Mouse (Mus musculus) layer of hippocampus, postnatal 36 days (tissue): ENCODE measurements around the gene Capn15. TPM values are rescaled to one million over a fixed set of nuclear protein-coding genes. Genes with fewer than 3 reads are reported as not detected.

Experiments used
- DNase-seq, 2 experiments: peaks; one replicate each; pipeline ENCODE4 v3.0.0; 2022
- total RNA-seq, 2 experiments: library from RNA; stranded (reverse); gene quantifications; 2 replicates each; pipeline ENCODE4 v1.2.3; 2021

Gene Capn15
- total RNA-seq = 10 to 100 TPM; 52.5 to 60.2 TPM

DNA sequence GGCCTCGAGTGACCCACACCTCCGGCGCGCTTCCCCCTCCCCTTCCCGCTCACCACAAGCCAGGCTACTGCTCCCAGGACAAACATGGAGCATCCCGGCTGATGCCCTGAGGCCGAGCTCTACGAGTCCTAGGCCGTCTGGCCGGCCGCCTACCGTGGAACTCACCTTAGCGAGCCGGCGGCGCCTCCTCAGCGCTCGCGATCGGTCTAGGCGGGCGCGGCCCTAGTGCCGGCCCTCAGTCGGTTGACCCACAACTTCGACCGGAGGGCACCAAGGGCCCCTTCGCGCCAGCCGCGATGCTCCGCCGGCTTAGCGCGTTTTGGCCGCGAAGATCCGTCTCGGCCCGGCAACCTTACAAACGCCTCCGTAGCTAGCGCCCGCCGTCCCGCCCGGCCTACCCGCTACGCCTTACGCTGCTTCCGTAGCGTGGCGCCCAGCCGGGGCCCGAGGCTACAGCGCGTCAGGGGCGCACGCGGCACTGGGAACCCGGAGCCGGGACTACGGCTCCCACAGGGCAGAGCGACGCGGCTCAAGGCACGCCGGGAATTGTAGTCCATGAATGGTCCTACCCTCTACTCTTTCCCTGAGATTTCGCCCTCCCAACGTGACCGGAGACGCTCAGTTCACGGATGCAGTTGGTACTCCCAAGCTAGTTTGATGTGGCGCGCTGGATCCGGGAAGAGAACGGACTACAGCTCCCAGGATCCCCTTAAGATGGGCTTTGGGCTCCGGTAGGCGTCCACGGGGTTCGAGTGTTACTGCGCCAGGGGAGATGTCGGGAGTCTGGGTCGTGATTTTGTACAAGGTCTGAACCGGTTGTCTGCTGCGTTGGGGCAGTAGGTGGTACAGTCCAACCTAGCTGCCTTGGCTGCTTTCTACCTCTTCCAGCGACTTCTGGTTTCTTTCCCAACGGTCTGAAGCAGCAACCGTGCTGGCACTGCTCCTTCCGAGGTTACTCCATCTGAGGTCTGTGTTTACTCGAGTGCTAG lies at the start of gene Capn15:
TSS of gene Capn15 (minus strand) at position 491 of the 989 bp plus-strand sequence.
- DNase-seq = peak; percentile 95

DNA sequence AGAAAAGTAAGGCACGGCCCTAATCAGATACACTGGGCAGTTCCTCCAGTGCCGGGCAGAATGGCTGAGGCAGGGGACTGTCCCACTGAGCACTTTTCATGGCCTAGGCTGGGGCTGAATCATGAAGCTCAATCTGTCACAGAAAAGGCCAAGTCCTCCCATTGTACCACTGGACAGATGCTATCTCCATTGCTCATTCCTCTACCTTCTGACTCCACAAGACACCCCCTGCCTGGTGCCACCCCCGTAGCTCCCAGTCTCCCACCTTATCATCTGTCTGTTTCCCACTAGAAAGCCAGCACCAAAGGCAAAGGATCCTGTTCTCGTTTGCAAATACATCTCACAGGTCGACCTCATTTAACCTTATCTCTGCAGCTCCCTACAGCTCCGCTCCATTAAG lies 46.4 kb upstream of the Capn15 start:
- no peak for DNase-seq

DNA sequence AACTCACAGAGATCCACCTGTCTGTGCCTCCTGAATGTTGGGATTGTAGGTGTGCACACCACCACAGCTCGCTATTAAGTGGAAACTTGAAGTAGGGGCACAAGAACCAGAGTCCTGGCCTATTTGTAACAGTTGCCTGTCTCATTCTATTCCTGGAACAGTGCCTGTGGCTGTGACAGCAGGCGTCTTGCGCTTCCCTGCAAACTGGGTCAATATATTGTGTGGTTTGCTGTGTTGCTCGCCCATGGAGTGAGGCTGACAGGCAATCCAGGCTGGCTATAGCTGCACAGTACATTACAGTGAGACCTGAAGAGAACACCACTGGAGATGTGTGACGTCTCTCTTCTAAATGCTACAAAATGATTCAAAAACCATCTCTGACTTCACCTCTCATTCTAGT lies 46.0 kb upstream of the Capn15 start:
- DNase-seq = no peak

DNA sequence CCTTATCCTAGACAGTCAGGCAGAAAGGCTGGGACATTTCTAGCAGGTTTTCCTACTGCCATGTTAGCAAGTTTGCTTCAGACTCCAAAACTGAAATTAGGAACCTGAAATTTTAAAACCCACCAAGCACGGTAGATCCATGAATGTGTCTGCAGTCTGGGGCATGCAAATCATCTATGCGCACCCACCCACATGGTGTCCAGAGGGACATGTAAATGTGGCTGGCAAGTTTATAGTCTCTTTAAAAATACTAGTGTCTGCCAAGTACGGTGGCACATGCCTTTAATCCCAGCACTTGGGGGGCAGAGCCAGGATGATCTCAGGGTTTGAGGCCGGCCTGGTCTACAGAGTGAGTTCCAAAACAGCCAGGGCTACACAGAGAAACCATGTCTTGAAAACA lies 42.7 kb upstream of the Capn15 start:
- no peak for DNase-seq

DNA sequence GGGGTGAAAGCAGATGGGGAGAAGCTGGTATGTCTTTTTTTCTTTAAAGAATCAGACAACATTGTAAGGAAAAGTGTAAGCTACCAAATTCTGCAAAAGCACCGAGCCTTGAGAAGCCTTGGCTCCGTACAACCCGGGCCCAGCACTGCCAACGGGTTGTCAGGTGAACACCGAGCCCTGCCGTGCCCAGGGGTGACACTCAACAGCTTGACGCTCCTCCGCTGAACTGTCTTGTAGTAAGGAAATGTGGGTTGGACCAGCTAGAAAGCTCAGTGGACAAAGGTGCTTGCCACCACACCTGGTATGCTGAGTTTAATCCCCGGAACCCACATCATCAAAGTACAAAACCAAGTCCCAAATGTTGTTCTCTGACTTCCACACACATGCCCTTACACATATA lies 39.1 kb upstream of the Capn15 start:
- DNase-seq = no peak

DNA sequence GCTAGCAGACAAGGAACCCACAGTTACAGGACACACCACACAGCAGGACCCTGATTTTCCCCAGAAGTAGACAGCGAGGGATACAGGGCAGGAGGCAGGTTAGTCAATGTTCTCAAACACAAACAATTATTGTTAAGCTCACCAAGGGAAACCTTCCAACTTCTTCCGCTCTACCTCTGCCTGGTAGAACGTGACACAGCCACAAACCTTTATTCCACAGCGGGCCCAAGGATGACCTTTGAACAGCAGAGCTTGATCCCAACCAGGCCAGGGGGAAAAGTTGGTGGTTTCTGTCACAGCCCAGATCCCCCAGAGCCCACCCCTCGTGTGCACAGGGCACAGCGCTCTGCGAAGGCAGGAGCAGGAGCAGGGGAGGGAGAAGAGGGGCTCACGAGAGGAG lies 38.4 kb upstream of the Capn15 start:
- no peak for DNase-seq

DNA sequence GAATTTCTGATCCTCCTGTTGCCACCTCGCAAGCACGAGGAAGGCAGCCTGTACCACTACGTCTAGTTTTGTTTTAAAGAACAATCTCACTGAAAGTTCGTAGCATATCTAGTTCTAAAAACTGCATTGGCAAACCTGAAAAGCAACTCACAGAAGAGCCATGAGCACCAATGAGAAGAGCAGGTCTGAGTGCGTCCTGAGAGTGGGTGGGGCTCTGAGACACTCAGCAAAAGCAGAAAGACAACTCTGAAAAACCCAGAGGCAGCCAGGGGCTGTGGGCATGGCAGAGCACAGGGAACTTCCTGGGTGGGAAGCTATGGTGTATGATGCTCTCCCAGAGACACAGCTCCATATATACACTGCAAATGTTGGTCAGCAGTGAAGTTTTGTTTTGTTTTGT lies 37.6 kb upstream of the Capn15 start:
- no peak for DNase-seq

DNA sequence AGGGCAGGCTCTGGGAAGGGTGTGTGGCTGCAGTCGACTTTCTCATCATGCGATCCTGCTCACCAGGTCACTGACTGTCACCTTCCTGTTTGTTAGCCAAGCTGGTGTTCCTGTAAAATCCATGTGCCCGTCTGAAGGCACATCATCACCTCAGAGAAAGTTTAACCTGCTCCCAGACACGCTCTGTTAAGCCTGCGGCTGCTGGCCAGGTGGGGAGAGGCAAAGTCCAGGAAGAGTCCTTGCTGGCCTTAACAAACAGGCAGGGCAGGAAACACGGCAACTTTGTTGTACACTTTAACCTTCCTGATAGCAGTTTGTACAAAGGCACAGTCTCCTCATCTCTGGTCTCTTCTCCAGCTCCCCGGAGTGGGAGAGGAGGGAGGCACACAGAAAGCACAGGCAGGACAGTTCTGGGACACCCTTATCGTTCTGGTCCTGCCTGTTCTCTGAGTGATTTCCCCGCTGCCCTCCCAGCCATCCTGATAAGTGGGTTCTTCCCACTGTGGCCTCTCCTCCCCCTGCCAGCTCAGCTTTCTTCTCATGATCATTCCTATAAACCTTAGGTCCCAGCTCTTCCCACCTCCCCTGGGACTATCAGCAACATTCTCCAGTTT lies 36.2 kb upstream of the Capn15 start:
- DNase-seq = no peak

DNA sequence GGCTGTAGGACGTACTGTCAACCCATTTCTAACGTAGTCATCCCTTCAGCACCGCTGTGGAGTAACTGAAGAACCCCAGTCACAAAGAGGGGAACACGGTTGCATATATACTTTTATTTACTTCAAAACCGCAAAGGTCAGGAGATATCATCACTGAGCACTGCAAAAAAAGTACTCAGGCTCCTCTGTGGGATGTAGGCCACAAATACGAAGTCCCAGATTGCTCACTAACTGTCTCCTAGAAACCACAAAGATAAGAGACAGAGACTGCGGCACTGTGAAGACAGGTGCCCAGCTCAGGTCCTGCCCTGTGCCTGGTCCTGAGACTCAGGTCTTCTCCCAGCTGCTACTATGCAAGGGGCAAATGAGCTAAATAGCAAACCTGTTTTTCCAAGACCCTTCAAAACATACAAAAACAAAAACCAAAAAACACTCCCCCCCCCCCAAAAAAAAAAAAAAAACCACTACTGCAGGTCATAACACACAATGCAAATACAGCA lies 35.3 kb upstream of the Capn15 start:
- no peak for DNase-seq

DNA sequence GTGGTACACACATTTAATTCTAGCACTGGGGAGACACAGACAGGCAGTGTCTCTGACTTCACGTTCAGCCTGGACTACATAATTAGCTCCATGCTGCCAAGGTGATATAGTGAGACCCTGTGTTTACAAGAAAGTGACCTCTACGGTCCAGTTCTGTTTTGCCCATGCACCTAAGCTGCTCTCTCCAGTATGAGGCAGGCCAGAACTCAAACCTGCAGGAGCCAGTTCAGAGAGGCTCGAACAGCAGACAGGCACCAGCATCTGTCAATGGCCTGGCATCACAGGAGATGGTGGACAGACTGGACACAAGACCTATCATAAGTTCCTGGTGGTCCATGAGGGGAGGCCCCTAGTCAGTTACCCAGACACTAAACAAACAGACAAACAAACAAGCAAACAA lies 32.8 kb upstream of the Capn15 start:
- no peak for DNase-seq

DNA sequence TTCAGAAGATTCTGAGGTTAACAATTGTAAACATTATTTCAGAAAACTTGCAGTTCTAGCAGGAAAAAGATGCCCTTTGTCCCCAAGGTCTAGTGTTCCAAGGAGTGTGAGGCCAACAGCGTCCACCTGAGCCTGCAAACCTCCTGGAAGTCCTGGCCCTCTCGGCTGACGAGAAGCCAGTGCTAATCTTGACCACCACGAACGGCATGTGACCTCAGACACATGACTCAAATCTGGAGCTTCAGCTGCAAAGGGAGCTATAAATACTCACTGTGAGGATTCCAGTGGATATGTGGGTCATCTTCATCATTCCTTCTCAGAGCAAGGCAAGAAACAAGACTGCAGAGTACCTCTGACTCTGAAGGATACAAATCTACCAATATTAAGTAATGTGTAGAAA lies 32.4 kb upstream of the Capn15 start:
- DNase-seq = no peak

DNA sequence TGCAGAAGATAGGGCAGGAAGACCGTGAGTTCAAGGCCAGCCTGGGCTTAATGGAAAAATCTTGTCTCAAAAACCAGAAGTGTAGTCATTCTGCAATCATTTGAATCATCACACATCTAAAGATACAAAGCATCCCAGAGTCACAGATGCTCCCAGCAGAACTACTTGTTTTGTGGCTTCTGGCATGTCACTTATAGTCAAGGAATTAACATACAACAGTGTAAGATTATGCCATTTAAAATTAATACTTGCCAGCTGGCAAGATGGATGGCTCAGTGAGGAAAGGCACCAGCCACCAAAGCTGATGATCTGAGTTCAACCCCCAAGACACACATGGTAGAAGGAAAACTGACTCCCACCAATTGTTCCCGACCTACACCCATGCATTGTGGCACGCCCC lies 31.4 kb upstream of the Capn15 start:
- DNase-seq = peak in 1 of 2 experiments; percentile 28

DNA sequence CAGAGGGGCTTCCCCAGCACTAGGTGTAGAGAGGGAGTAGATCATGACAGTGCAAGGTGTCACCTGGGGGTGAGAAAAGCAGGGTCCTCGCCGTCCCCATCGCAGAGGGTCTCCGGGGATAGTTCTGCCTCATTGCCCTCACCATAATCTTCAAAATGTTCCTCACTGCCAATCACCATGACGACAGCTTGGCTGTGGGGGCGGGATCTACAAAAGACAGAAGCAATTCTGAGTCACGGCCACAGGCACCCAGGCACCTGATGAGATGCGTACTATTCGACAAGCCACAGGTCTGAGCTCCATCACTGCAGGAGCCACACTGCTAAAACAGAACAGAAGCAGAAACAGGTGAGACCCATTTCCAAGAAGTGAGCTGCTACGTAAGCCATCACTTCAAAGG lies 28.1 kb upstream of the Capn15 start:
- peak; percentile 70 to 78 for DNase-seq

DNA sequence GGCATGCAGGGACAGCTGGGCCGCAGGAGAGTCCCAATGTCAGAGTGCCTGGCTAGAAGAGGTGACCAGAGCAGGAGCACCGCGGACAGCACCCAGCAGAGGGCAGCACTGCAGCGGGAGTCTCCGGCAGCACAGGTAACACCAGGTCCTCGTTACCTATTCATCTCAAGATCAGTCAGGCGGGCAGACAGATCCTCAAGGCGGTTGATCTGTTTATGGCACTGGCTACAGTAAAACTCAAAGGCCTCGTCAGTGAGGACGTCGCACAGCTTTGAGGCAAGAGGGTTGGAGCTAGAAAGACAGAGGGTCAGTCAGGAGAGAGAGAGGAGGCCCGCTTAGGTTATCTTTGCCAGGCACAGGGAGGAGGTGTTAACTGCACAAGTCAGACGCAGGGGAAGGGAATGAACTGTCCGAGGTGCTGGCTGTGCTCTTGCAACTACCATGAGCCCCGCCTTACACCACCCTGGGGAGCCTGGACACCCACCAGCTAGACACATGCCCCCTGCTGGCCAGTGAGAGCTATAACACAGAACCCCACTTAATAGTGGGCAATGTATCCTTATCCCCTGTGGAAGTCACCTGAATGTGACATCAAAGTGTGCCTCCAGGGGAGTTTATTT lies 26.4 kb upstream of the Capn15 start:
- DNase-seq = peak; percentile 46 to 61

DNA sequence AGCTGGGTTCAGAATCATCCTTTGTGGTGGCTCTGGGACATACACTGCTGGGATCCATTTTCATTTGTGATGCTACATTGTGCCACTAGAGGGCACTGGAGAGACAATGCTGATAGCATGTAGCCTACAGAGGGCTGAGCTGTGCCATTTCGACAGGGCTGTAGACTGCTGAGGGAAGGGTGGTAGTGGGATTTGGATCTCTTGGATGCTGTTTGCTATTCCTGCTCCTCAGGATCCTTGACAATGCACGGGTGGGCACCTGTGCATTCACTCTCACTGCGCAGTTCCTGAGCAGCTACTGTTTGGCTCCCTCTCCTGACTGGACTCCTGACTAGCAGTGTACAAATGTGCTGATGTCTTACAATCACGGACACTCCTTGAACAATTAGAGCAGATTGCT lies 23.9 kb upstream of the Capn15 start:
- peak; percentile 71 to 78 for DNase-seq

DNA sequence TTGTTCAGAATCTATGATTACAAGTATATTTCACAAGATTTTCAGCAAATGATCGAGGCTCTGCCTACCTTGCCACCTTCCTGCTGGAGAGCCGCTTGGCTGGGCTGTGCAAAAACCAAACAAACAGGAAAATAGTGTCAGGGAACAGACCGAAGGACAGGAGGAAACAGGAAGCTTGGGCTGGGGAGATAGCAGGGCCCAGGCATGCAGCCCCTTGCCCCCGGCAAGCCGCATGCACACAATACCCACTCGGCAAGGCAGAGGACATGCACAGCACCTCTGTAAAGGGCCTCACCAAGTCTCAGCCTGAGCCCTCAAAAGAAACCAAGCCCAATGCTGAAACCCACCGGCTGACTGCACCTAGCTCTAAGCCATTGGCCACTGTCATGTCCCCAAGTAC lies 23.2 kb upstream of the Capn15 start:
- DNase-seq = no peak

DNA sequence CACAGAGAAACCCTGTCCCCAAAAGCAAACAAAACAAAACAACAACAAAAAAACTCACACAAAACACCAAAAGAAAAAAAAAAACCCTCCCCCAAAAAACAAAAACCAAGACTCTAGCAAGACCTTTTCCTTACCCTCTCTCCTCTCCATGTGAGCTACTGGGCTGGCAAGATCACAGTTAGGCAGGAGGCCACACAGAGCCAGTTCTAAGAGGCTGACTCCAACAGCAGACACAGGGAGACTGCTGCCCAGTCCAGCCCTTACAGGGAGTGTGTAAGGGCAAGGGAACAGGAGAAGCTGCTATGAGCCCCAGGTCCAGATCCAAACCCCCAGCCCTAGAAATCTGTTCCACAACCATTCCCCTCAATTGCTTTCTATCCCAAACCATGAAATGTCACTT lies 22.7 kb upstream of the Capn15 start:
- no peak for DNase-seq

DNA sequence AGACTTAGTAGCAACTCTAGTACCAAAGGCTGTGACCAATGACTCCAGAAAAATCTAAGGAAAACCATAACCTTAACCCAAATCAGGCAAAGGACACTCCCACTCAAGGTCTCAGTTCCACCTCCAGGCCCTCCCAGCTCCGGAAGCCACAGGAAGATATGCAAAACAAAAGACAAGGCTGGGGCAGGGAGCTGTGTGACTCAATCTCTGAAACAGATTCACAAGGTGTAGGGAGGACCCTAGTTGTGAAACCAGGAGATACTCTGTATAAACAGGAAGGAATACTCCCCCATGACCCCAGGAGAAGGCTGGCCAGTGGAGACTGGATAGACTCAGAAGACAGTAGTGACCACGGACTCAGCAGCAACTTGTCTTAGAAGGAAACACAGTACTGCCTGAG lies 22.1 kb upstream of the Capn15 start:
- no peak for DNase-seq

DNA sequence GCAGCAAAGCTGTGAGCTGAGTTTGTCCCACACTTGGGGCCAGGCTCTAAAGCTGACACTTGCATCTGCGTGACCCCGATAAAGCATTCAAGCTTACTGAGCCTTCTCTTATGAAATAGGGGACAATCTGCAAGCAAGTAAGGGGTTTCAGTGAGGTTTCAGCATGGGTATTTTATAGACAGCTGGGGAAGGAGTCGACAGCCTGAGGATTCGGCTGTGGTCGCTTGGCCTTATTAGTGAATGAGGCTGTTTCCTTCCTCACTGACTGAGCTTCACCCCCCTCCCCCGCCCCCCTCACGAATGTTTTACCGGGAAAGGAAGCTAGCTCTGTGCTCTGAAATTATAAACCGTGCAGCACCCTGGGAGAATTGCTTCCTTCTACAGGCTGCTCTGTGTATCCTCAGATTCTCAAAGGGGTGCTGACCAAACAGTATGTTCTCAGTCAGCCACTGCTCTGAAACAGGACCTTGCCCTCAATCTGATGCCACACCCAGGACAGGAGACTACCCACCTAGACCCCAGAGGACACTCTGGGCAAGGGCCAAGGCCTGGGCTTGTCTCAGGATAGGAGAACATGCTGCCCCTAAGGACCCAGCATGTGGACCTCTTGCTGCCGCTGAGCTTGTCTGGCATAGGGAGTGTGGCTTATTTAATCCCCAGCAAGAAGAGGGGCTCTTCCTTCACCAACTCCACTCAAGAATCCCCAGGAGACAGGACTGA lies 20.3 kb upstream of the Capn15 start:
- DNase-seq = no peak

DNA sequence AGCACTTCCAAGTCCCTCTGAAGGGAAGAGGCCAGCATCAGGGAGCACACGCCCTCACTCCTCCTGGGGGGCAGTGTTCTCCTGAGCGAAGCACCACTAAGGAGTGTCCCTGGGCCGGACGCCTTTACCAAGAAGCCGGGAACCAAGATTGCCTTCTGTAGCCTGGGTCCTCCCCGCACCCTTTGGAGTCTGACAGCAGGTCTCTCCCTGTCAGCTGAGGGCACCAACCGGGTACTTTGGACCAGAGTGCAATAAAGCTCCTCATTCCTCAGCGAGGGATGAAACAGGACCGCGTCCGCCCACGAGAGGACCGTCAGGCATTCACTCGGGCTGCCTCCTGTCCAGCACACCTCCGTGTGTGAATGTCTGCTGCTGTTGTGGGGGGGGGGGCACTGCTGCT lies 19.1 kb upstream of the Capn15 start:
- no peak for DNase-seq

DNA sequence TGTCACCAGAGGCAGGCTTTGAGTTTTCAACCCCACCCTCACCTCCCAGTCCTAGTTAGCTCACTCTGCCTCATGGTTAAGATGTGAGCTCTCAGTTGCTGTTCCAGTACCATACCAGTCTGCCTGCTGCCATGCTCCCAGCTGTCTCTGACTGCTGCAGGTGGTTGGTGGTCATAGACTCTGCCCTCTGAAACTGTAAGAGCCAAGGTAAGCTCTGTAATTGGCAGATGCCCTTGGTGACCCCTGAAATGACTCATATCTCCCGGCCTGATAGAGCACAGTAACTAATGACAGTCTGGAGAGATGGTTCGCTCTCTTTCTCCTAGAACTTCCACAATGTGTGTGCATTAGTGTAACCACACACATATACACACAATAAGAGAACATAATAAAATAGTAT lies 18.3 kb upstream of the Capn15 start:
- DNase-seq = no peak

DNA sequence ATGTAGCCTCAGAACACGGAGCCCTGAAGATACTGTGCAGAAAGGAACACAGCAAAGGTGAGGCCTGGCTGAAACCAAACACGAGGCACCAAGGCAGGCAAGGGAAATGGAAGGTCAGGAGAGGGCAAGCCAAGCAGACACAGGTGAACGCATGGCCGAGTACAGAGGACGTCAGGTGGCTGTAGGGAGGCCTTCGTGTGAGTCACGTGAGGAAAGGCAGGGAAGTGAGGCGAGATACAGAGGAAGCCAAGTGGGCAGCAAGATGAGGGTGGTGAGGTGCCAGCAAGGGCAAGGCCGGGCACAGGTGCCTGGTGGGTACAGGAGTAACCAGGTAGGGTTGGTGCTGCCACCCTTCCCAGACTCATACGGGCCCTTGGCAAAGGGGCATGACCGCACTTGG lies 12.8 kb upstream of the Capn15 start:
- no peak for DNase-seq

DNA sequence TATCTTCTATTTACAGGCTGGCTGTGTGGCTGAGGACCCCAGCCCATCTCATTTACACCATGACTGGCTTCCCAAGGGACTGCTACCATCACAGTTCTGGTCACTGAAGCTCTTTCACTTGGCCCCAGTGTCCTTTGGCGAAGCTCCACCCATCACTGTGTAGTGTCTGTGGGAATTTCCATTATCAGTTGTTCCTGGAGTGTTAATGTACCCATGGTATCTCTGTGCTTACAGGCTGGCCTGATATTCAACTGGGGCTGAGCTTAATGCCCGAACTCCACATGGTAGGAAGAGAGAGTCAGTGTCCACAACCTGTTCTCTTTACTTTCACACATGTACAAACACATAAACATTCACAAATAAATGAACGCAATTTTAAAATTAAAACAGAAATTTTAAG lies 7.9 kb upstream of the Capn15 start:
- DNase-seq = no peak
